Mouse (Mus musculus) embryo, embryonic 10 days (tissue): ENCODE measurements at regions not wholly inside any gene's neighbourhood (a gene's known extent, or its start where the extent isn't known, plus 50 kb on each side); places are given as distances from the start of the nearest gene placed in this dataset.

Source experiments
- DNase-seq: peaks from one replicate; pipeline ENCODE4 v3.0.0-alpha.2; 2015; ENCODE audit warnings: low spot score

DNA sequence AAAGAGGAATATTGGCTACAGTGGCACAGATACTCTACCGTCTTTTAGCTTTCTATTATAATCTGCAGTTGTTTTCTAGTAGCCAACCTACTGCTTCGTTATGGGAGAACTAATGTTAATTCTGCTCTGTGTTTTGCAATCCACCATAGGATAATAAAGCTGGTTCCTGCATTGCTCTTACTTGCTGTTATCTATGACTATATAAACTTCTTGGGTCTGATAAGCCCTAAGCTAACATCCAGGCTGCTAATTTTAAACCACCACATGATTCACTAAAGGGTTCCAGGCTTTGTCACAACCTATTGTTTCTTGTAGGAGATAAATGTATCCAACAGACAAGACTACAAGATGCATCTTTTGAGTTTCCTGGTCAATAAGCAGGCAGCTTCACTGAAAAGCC is 173.5 kb upstream of the Aga start:
- no peak for DNase-seq

DNA sequence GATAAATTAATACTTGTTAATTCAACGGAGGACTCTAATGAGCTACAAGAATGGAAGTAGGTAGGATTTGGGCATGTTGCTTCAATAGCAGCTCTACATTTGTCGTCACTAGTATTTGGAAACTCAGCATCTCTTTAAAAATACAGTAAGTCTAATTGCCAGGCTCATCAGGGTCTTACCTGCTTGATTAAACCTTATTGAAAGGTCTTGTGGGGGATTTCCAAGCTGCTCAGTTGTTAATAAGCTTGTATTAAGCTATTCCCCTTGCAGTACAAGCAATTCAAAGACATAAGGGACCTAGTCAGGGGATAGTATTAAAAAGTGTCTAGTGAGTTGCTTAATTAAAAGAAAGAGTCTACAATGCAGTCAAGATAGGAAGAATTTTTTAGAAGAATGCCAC is 142.9 kb upstream of the Aga start:
- no peak for DNase-seq

DNA sequence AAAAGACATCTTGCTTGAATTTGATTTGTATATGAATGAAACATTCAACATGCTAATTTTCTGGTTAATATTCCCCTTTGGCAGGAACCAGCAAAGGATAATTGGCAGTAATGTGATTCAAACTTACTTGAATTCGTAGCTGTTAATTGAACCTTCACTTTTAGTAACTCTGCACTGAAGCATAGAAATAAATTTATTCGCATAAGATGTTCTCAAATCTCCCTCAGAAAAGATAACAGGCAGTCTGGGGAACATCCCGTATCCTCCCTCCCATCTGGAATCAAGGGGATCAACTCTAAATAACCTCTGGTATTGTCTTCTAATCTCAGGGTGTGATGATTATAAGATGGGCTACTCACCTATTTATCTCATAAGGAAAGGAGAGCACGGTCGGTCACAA is 138.1 kb upstream of the Aga start:
- no peak for DNase-seq

GRCm38 (mm10) chr8:53412101-53412500 is 99.4 kb upstream of the Aga start:
- no peak for DNase-seq

DNA sequence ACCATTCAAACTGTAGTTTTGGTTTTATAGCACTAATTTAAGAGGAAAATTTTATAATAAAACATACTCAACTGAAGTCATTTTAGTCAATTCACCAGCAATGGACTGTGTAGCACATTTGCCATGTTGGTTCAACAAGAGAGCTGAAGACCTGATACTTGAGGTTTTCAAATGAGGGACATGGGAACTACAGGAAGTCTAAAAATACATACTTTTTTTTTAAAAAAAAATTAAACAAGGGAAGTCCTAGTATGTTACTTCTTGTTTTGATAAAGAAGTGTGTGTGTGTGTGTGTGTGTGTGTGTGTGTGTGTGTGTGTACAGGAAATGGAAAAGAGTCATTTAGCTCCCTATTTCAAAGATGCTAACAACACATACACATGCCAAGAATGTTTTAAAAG is 77.3 kb upstream of the Aga start:
- DNase-seq, result no peak

- no peak for DNase-seq
Observed at GRCm38 (mm10) chr8:53435721-53436120, 75.8 kb upstream of the Aga start.

DNA sequence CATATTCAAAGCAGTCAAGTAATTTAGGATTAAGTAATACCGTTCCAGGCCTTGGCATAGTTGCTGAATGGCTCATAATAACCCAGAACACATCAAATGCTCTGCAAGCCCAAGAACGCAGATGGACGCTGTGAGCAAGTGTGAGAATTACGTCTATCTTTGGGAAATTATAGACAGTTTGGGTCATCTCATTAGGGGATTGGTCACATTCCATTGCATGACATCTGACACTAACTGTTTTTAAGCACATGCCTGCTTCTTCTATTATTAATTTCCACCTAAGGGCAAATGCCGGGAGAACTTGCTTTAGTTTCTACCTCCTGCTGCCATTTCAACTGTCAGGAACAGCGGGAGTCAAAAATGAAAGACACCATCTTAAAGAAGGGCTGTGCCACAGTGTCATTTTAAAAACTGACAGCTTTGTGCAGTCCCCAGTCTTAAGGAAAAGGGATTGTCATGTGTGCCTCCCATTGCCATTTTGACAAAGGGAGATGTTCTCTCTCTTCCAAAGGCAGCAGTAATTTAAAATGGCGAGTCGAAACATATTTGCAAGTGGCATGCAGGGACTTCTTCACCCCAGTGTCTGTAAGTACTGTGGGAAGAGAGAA is 64.7 kb upstream of the Aga start:
- peak; percentile 4 for DNase-seq
